Mouse (Mus musculus) ovary, postnatal 14 days (tissue): ENCODE data around the gene Fryl.
A peak's percentile ranks its signal among the peaks of the same experiment; 100 is the strongest.
"Not testable (repeated sequence)": the region's sequence is repeated elsewhere in the genome, so short reads cannot be mapped to it uniquely, and the experiment has no call there.

Source experiments
- DNase-seq: peaks from one replicate; pipeline ENCODE4 v3.0.0; 2022; ENCODE audit warnings: low spot score

The Fryl gene

DNA sequence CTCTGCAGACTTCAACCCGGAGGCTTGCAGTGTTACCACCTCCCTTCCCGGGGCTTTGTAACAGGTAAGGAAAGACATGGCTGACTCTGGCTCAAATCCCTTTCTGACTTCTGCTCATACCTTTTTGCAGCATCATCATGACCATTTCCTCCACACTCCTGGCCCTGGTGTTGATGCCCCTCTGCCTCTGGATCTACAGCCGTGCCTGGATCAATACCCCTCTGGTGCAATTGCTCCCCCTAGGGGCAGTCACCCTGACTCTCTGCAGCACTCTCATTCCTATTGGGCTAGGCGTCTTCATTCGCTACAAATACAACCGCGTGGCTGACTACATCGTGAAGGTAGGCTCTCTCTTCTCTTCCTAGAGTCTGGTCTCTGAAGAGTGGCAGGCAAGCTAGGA, 248.2 kb downstream of the Fryl start:
- DNase-seq, result not testable (repeated sequence)

DNA sequence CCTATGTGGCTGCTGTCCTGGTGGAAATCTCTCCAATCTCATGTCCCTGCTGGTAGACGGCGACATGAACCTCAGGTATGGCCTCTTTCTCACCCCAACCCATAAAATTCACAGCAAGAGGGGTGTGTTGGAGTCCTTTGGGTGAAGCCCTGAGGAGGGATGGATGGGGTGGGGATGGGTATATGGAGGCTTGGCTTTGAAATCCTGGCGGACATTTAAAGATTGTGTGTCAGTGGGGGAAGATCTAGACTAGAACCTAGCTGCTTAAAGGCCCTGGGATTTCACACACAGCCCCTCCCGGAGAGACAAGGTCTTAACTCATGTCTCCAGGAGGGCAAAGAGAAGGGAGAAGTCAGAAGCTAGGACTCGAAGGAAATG, 248.8 kb downstream of the Fryl start:
- no peak for DNase-seq

DNA sequence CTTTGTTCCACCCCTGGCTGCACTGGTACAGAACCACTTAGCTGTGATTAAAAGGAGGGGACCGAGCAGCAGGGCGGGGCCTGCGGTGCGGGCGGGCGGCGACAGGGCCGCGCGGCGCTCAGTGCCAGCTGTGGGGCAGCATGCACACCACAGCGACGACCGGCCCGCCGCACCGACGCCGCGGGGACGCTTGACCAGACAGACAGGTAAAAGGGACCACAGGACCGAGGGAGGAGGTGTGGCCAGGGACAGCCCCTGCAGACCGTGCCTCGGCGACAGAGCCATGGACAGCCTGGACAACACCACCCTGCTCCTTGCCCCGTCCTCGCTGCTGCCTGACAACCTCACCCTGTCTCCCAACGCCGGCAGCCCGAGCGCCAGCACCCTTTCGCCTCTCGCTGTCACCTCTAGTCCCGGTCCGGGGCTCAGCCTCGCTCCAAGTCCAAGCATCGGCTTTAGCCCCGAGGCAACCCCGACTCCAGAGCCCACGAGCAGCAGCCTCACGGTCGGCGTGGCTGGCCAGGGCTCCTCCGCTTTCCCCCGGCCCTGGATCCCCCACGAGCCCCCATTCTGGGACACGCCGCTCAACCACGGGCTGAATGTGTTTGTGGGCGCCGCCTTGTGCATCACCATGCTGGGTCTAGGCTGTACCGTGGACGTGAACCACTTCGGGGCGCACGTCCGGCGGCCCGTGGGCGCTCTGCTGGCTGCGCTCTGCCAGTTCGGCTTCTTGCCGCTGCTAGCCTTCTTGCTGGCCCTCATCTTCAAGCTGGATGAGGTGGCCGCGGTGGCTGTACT, 249.4 kb downstream of the Fryl start, which contains the start of gene Slc10a4:
Slc10a4 (plus strand) TSS at position 100 of the 798 bp plus-strand sequence.
- DNase-seq, result no peak

DNA sequence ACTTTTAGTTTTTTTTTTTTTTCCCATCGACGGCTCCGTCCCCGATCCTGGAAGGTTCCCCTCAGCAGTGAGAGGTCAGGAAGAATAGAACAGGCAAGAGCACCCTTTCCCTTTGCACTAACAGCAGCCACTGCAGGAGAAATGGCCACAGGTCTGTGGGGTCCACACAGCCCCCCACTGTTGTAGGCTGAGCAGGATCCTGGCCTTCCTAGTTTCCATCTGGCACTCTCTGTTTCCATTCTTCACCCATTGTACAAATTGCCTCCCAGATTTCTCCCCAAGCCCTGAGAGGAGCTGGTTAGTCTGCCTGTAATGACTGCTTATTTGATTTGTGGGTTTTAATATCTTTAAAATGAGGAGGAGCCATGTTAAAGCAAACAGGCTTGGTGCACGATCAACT, 252.4 kb downstream of the Fryl start:
- no peak for DNase-seq

DNA sequence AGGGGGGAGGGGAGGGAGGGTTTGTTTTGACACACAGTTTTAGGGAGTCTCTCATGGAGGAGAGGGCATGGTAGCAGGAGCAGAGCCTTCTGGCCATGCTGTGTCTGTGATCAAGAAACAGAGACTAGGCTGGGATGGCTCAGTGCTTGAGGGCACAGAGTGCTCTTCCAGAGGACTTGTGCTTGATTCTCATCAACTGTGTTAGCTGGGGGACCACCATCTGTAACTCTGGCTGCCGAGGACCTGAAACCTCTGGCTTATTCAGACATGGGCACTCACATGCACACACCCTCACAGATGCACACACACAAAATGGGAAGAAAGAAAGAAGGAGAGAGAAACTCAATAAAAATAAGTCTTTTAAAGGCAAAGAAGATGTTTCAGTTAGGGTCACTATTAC, 257.9 kb downstream of the Fryl start:
- DNase-seq, result not testable (repeated sequence)

DNA sequence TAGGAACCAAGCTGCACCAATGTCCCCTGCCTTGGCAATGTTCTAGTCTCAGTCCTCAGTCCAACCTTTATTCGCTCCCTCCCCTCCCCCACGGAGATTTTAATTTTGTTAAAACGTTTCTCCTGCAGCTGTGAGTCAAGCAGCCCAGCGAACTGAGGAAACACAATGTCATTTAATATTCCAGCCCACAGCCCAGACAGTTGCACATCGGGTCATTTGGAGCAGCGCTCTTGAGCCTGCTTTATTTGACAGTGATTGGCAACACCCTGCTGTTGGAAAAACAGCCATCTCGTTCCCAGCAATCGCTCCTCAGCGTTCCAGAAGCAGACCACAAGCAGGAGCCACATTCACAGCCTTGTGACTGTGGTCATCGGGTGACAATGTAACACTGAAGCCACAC, 261.0 kb downstream of the Fryl start:
- DNase-seq, result no peak

DNA sequence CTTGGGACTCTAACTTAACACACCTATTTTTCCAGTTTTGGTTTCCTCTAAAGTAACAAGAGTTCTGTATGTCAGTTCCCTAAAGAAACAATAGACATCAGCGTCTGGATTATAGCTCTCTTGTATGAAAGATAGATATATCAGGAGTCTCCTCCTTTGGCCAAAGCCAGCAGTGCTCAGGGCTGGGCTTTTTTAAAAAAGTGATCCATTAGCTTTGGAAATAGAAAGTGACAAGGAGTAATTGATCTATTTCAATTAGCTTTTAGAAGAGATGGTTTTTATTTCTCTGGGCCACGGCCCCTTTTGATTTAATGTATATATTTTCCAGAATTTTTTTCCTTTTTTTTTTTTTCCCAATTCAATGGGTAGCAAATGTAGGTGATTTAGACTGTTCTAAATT, 261.5 kb downstream of the Fryl start:
- no peak for DNase-seq

DNA sequence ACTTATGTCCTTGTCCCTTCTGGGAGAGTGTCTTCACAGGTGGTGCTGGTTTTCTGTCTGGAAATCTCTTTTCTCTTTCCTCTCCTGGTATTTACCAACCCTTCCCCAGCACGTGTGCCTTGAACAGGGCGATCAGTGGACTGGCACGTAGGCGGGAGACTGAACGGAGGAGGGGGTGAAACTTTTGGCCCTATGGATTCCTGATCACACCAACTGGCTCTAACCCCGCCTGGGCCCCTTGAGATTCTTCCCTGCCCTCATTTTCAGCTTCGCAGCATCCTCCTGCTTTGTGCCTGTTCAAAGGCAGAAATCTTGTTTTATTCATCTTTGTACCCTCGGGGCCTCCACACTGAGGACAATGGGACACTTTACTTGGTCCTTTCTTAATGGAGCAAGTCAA, 262.0 kb downstream of the Fryl start:
- no peak for DNase-seq

DNA sequence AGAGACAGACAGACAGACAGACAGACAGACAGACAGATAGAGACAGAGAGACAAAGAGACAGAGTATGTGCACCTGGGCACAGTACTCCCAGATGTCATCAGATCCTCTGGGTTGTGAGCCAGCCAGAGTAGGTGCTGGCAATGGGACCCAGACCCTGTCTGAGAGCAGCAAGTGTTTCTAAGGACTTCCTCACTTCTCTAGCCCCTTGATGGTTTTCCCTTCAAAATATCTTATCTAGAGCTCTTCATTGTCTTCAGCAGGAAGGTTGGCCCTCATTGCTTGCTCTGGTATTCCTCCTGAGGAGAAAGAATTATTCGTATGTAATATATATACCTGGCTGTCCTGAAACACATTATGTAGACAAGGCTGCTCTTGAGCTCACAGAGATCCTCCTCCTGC, 263.9 kb downstream of the Fryl start:
- no peak for DNase-seq

DNA sequence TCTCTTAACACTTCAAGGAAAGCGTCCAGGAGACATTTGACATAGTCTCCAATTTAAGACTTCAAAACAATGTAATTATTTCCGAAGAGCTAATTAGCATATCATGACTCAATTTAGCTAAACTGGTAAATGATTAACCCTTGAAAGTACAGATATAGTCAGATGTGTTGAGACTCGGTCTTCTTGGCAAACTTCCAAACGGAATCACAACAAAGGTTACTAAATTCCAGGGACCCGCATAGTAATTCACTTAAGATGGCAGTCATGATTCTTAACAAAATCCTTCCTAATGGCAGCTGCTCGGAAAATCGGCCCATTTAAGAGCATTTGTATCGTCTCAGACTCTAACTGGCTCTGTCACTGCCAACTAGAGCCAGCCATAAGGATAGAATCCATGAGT, 266.7 kb downstream of the Fryl start:
- no peak for DNase-seq

DNA sequence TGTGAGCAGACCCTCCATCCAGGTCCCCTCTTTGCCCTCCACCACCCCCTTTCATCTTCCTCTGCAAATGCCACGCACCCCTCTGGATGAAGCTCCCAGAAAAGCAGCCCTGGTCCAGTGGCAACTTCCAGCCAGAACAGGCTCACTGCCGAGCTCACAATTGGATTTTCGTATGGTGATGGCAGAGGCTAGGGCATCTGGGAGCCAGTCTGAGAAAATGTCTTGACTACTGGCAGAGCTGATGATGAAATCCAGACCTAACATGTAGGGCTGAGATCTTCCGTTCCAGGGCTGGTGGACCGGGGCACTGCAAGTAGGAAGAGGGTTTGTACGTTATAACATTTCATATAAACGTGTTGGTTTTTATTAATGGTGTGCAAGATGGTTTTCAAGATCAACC, 268.6 kb downstream of the Fryl start:
- no peak for DNase-seq

DNA sequence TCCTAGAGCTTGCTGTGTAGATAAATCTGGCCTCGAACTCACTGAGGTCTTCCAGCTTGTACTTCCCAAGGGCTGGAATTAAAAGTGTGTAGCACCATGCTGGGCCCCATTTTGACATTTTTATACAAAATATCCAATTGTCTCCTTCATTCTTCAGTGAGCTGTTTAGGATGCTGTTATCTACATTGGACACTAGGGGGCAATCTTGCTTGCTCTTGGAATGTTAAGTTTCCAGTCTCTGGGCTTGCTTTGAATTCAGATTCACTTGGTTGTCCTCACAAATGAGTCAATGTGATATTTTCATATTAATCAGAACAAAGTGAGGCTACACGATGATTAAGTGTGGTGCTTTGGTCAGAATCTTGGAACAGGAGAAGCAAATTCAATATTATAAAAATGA, 272.3 kb downstream of the Fryl start:
- DNase-seq, result peak; percentile 16

DNA sequence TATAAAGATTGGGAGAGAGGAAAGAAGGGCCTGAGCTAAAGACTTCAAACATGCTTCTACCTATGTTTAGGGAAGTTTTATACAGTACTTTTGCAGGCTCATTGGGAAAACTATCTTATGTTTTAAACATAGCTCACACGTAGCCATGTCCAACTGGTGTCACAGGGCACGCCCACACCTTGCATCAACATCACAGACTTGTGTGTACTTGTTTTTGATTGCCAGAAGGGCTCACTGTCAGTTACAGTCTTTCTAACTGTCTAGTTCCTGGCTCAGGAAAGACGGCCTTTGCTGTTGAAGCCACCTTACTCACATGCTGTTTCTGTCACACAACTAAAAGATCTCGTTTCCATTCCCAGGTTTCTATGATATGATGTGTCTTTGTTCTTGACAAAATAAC, 279.9 kb downstream of the Fryl start:
- no peak for DNase-seq

DNA sequence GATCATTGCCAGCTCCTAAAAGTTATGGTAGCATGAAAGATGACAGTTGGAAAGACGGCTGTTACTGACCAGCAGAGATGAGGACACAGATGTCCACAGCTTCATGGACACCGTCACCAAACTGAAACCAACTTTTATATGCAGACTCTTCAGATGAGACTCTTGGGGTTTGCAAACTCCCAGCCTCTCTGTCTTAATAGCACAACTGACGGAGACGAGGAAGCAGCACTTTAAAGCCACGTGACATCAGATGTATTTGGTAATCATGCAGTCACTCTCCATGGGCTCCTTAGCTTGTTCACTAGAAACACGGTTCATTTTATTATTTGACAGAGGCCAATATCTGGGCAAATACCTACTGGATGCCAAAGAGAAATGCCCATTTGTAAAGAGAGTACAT, 280.4 kb downstream of the Fryl start:
- DNase-seq, result no peak

DNA sequence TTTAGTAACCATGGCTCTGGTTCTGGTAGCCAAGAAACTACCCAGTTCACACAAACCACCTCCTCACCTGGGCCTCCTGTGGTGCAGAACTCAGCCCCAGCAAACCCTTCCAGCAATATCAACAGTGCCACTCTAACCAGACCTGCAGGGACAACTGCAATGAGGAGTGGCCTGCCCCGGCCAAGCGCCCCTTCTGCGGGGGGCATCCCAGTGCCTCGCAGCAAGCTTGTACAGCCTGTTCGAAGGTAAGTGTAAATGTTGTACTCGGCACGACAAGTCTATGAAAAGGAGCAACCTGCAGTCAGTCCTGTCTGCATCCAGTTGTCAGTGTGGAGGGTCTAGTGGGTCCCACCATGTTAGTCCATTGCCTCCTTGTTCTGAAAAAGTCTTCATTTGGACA, 281.8 kb downstream of the Fryl start, which contains the start of gene Gm10135:
Gm10135 (minus strand) TSS at position 101 of the 400 bp plus-strand sequence.
- no peak for DNase-seq

DNA sequence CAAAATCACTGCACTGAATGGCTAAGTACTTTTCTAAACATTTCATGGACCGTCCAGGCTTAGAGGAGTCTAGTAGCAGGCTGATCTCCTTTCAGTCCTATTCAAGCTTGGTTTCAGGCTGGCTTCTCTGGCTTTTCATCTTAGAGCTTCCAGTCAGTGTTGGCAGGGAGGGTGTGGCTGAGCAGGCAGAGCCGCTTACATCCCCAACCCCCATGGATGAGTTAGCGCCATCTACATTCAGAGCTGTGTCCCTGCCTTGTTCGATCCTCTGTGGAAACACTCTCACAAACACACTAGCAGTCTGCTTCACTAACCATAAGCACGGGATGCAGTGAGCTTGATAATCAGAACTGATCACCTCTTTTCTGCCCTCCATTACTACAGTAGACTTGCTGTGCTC, 283.5 kb downstream of the Fryl start:
- DNase-seq, result no peak

DNA sequence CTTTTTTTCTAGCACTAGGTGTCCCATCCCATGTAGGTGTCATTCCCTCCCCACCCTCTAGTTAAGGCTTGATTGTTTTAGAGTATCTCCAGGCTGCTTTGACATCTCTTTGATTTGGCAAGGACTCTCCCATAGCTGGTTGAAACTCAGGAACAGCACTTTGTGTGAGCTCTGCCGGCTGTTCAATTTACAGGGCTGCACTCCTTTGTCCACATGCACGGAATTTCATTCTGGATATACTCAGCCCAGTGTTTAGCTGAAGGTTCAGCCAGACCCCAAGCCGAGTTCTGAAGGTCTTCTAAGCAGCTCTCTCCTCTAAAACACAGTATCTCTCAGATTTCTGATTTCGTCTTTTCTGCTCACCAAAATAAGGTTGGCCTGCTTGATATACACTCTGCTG, 284.0 kb downstream of the Fryl start:
- no peak for DNase-seq
